Mouse (Mus musculus) liver, embryonic 18 days (tissue): Measurements from ENCODE around the gene Spo11. TPM values are rescaled to one million over a fixed set of nuclear protein-coding genes. Genes with fewer than 3 reads are reported as not detected.

Experiments
- polyA plus RNA-seq: library from polyadenylated mRNA; depleted of rRNA; stranded (reverse); fragments of >200 nt; gene quantifications from 2 replicates; pipeline ENCODE4 v1.2.3, GENCODE M21; 2012; rRNA removed

Gene Spo11
- polyA plus RNA-seq, result 0.11 and 0.14 TPM in 2 replicates

GRCm38 (mm10) chr2:172977409-172978130, at the start of gene Spo11:
Gene Spo11, plus strand, starts transcription at chr2:172977700.

GRCm38 (mm10) chr2:172940003-172940798, 37.3 kb upstream of the Spo11 start, which contains the start of gene Bmp7:
Gene Bmp7, minus strand, starts transcription at chr2:172940321.

GRCm38 (mm10) chr2:172999630-173000284, 22.3 kb downstream of the Spo11 start, which contains the start of gene Rae1:
Gene Rae1, plus strand, starts transcription at chr2:173000117.

GRCm38 (mm10) chr2:173020430-173020829, 42.9 kb downstream of the Spo11 start, which contains the start of gene Rbm38:
Gene Rbm38, plus strand, starts transcription at chr2:173020498.

Other genes with a start within 250 kb of the Spo11 start
- gene Bmp7, start 37.4 kb upstream of the Spo11 start, polyA plus RNA-seq, result 0.31 and 0.49 TPM in 2 replicates
- 31.5 and 35.7 TPM in 2 replicates for gene Rae1, start 22.4 kb downstream of the Spo11 start, polyA plus RNA-seq
- gene Rbm38, start 42.8 kb downstream of the Spo11 start, polyA plus RNA-seq, result 128 and 149 TPM in 2 replicates
- gene Ctcfl, start 141.8 kb downstream of the Spo11 start, polyA plus RNA-seq, result 0.02 and 0.05 TPM in 2 replicates
- gene Pck1, start 175.3 kb downstream of the Spo11 start, polyA plus RNA-seq, result 4.1 and 4.2 TPM in 2 replicates
- gene Zbp1, start 241.2 kb downstream of the Spo11 start, polyA plus RNA-seq, result 4.9 and 9.5 TPM in 2 replicates